Mouse (Mus musculus): ENCODE results near the gene Shisal1. TPM values are rescaled to one million over a fixed set of nuclear protein-coding genes. Genes with fewer than 3 reads are reported as not detected.

The Shisal1 gene
- polyA plus RNA-seq, 1 experiment from 2014 or later: 18.0 TPM

- ATAC-seq (ENCODE audit: low FRiP score, low TSS enrichment) (no peak), DNase-seq (no peak)
- Histone ChIP-seq H3K9ac (replicated peaks; ENCODE audit: low read length) (no peak overlapping the region), H3K4me3 (replicated peaks; ENCODE audit: low read depth, low read length) (no peak overlapping the region), H3K4me1 (ENCODE audit: control insufficient read depth, insufficient read depth, low read length) (no peaks in the 10 kb centered on the region), H3K36me3 (ENCODE audit: control insufficient read depth, insufficient read depth, low read length) (0 out of 2 replicates have a peak, but pooled peaks cover 4% of the 10 kb centered on the region), H3K4me2 (ENCODE audit: low read length) (no peak overlapping the region), H3K27ac (replicated peaks; ENCODE audit: low read depth, low read length) (no peak overlapping the region), H3K9me3 (ENCODE audit: control insufficient read depth, low read length) (peaks cover 15% of the 10 kb centered on the region), H3K27me3 (ENCODE audit: control insufficient read depth, insufficient read depth, low read length) (no peaks in the 10 kb centered on the region)
- WGBS: 92% methylated on average over 9 of the region's 9 CpGs
Observed at GRCm38 (mm10) chr15:84384066-84384465, 62.8 kb downstream of the Shisal1 start.

- Histone ChIP-seq H3K4me1 (ENCODE audit: control insufficient read depth, insufficient read depth, low read length) (no peaks in the 10 kb centered on the region), H3K4me2 (ENCODE audit: low read length) (no peak overlapping the region), H3K36me3 (ENCODE audit: control insufficient read depth, insufficient read depth, low read length) (no peaks in the 10 kb centered on the region), H3K4me3 (replicated peaks; ENCODE audit: low read depth, low read length) (no peak overlapping the region), H3K27ac (replicated peaks; ENCODE audit: low read depth, low read length) (no peak overlapping the region), H3K9ac (replicated peaks; ENCODE audit: low read length) (no peak overlapping the region), H3K27me3 (ENCODE audit: control insufficient read depth, insufficient read depth, low read length) (no peaks in the 10 kb centered on the region), H3K9me3 (ENCODE audit: control insufficient read depth, low read length) (peaks cover 4% of the 10 kb centered on the region; the same call in 1 of the 2 replicates)
- no peak for DNase-seq
- WGBS: 84% methylated on average over 10 of the region's 10 CpGs
- ATAC-seq (ENCODE audit: low FRiP score, low TSS enrichment): no peak
Observed at GRCm38 (mm10) chr15:84380181-84380580, 66.7 kb downstream of the Shisal1 start.

GRCm38 (mm10) chr15:84378734-84379133, 68.2 kb downstream of the Shisal1 start:
- H3K4me2 ChIP-seq (ENCODE audit: low read length): no peak overlapping the region
- H3K27me3 ChIP-seq (ENCODE audit: control insufficient read depth, insufficient read depth, low read length): no peaks in the 10 kb centered on the region
- no peak overlapping the region for H3K4me3 ChIP-seq (replicated peaks; ENCODE audit: low read depth, low read length)
- WGBS: 90% methylated on average over 9 of the region's 9 CpGs
- H3K4me1 ChIP-seq (ENCODE audit: control insufficient read depth, insufficient read depth, low read length): no peaks in the 10 kb centered on the region
- no peak overlapping the region for H3K9ac ChIP-seq (replicated peaks; ENCODE audit: low read length)
- no peak for DNase-seq
- ATAC-seq (ENCODE audit: low FRiP score, low TSS enrichment): no peak
- no peaks in the 10 kb centered on the region for H3K36me3 ChIP-seq (ENCODE audit: control insufficient read depth, insufficient read depth, low read length)
- H3K27ac ChIP-seq (replicated peaks; ENCODE audit: low read depth, low read length): no peak overlapping the region
- peaks cover 11% of the 10 kb centered on the region for H3K9me3 ChIP-seq (ENCODE audit: control insufficient read depth, low read length)

GRCm38 (mm10) chr15:84372801-84373200, 74.1 kb downstream of the Shisal1 start:
- H3K4me3 ChIP-seq (replicated peaks; ENCODE audit: low read depth, low read length): no peak overlapping the region
- H3K27me3 ChIP-seq (ENCODE audit: control insufficient read depth, insufficient read depth, low read length): no peaks in the 10 kb centered on the region
- no peaks in the 10 kb centered on the region for H3K4me1 ChIP-seq (ENCODE audit: control insufficient read depth, insufficient read depth, low read length)
- no peak overlapping the region for H3K9ac ChIP-seq (replicated peaks; ENCODE audit: low read length)
- no peak overlapping the region for H3K4me2 ChIP-seq (ENCODE audit: low read length)
- DNase-seq (no peak), ATAC-seq (ENCODE audit: low FRiP score, low TSS enrichment) (no peak)
- WGBS: 57% methylated on average over 5 of the region's 5 CpGs
- no peaks in the 10 kb centered on the region for H3K36me3 ChIP-seq (ENCODE audit: control insufficient read depth, insufficient read depth, low read length)
- H3K27ac ChIP-seq (replicated peaks; ENCODE audit: low read depth, low read length): no peak overlapping the region
- peaks cover 11% of the 10 kb centered on the region for H3K9me3 ChIP-seq (ENCODE audit: control insufficient read depth, low read length)

GRCm38 (mm10) chr15:84367402-84367801, 79.5 kb downstream of the Shisal1 start:
- no peak overlapping the region for H3K4me2 ChIP-seq (ENCODE audit: low read length)
- no peaks in the 10 kb centered on the region for H3K4me1 ChIP-seq (ENCODE audit: control insufficient read depth, insufficient read depth, low read length)
- 81% methylated on average over 8 of the region's 8 CpGs for WGBS
- H3K4me3 ChIP-seq (replicated peaks; ENCODE audit: low read depth, low read length): no peak overlapping the region
- no peaks in the 10 kb centered on the region for H3K27me3 ChIP-seq (ENCODE audit: control insufficient read depth, insufficient read depth, low read length)
- H3K27ac ChIP-seq (replicated peaks; ENCODE audit: low read depth, low read length): no peak overlapping the region
- no peak overlapping the region for H3K9ac ChIP-seq (replicated peaks; ENCODE audit: low read length)
- DNase-seq (no peak), ATAC-seq (ENCODE audit: low FRiP score, low TSS enrichment) (no peak)
- H3K36me3 ChIP-seq (ENCODE audit: control insufficient read depth, insufficient read depth, low read length): no peaks in the 10 kb centered on the region
- H3K9me3 ChIP-seq (ENCODE audit: control insufficient read depth, low read length): no peaks in the 10 kb centered on the region

- ATAC-seq (ENCODE audit: low FRiP score, low TSS enrichment) (no peak), DNase-seq (no peak)
- H3K27ac ChIP-seq (replicated peaks; ENCODE audit: low read depth, low read length): no peak overlapping the region
- H3K9me3 ChIP-seq (ENCODE audit: control insufficient read depth, low read length): no peaks in the 10 kb centered on the region
- H3K9ac ChIP-seq (replicated peaks; ENCODE audit: low read length): no peak overlapping the region
- no peaks in the 10 kb centered on the region for H3K4me1 ChIP-seq (ENCODE audit: control insufficient read depth, insufficient read depth, low read length)
- H3K36me3 ChIP-seq (ENCODE audit: control insufficient read depth, insufficient read depth, low read length): no peaks in the 10 kb centered on the region
- no peak overlapping the region for H3K4me3 ChIP-seq (replicated peaks; ENCODE audit: low read depth, low read length)
- no peak overlapping the region for H3K4me2 ChIP-seq (ENCODE audit: low read length)
- no peaks in the 10 kb centered on the region for H3K27me3 ChIP-seq (ENCODE audit: control insufficient read depth, insufficient read depth, low read length)
- WGBS: 88% methylated on average over 10 of the region's 10 CpGs
Observed at GRCm38 (mm10) chr15:84366574-84366989, 80.3 kb downstream of the Shisal1 start.

- no peaks in the 10 kb centered on the region for H3K36me3 ChIP-seq (ENCODE audit: control insufficient read depth, insufficient read depth, low read length)
- ATAC-seq (ENCODE audit: low FRiP score, low TSS enrichment) (no peak), DNase-seq (no peak)
- H3K27me3 ChIP-seq (ENCODE audit: control insufficient read depth, insufficient read depth, low read length): no peaks in the 10 kb centered on the region
- peaks cover 6% of the 10 kb centered on the region for H3K4me1 ChIP-seq (ENCODE audit: control insufficient read depth, insufficient read depth, low read length)
- WGBS: 76% methylated on average over 17 of the region's 17 CpGs
- no peak overlapping the region for H3K27ac ChIP-seq (replicated peaks; ENCODE audit: low read depth, low read length)
- no peak overlapping the region for H3K4me2 ChIP-seq (ENCODE audit: low read length)
- H3K9me3 ChIP-seq (ENCODE audit: control insufficient read depth, low read length): no peaks in the 10 kb centered on the region
- H3K4me3 ChIP-seq (replicated peaks; ENCODE audit: low read depth, low read length): no peak overlapping the region
- no peak overlapping the region for H3K9ac ChIP-seq (replicated peaks; ENCODE audit: low read length)
Observed at GRCm38 (mm10) chr15:84365675-84366381, 81.1 kb downstream of the Shisal1 start.

- peaks cover 16% of the 10 kb centered on the region for H3K4me1 ChIP-seq (ENCODE audit: control insufficient read depth, insufficient read depth, low read length)
- WGBS: 92% methylated on average over 3 of the region's 3 CpGs
- no peaks in the 10 kb centered on the region for H3K27me3 ChIP-seq (ENCODE audit: control insufficient read depth, insufficient read depth, low read length)
- DNase-seq (no peak), ATAC-seq (ENCODE audit: low FRiP score, low TSS enrichment) (no peak)
- H3K4me2 ChIP-seq (ENCODE audit: low read length): no peak overlapping the region
- no peaks in the 10 kb centered on the region for H3K36me3 ChIP-seq (ENCODE audit: control insufficient read depth, insufficient read depth, low read length)
- no peaks in the 10 kb centered on the region for H3K9me3 ChIP-seq (ENCODE audit: control insufficient read depth, low read length)
- H3K27ac ChIP-seq (replicated peaks; ENCODE audit: low read depth, low read length): no peak overlapping the region
- no peak overlapping the region for H3K4me3 ChIP-seq (replicated peaks; ENCODE audit: low read depth, low read length)
- H3K9ac ChIP-seq (replicated peaks; ENCODE audit: low read length): no peak overlapping the region
Observed at GRCm38 (mm10) chr15:84364746-84365145, 82.2 kb downstream of the Shisal1 start.

GRCm38 (mm10) chr15:84355081-84355480, 91.8 kb downstream of the Shisal1 start:
- Histone ChIP-seq H3K27ac (replicated peaks; ENCODE audit: low read depth, low read length) (no peak overlapping the region), H3K4me1 (ENCODE audit: control insufficient read depth, insufficient read depth, low read length) (peaks cover 12% of the 10 kb centered on the region), H3K9me3 (ENCODE audit: control insufficient read depth, low read length) (no peaks in the 10 kb centered on the region), H3K4me2 (ENCODE audit: low read length) (no peak overlapping the region), H3K36me3 (ENCODE audit: control insufficient read depth, insufficient read depth, low read length) (no peaks in the 10 kb centered on the region), H3K9ac (replicated peaks; ENCODE audit: low read length) (no peak overlapping the region), H3K4me3 (replicated peaks; ENCODE audit: low read depth, low read length) (no peak overlapping the region), H3K27me3 (ENCODE audit: control insufficient read depth, insufficient read depth, low read length) (no peaks in the 10 kb centered on the region)
- ATAC-seq (ENCODE audit: low FRiP score, low TSS enrichment) (no peak), DNase-seq (no peak)
- WGBS: 78% methylated on average over 5 of the region's 5 CpGs
